ENCODE assay signal across 34 mouse cellular contexts in the genomic region with DNA sequence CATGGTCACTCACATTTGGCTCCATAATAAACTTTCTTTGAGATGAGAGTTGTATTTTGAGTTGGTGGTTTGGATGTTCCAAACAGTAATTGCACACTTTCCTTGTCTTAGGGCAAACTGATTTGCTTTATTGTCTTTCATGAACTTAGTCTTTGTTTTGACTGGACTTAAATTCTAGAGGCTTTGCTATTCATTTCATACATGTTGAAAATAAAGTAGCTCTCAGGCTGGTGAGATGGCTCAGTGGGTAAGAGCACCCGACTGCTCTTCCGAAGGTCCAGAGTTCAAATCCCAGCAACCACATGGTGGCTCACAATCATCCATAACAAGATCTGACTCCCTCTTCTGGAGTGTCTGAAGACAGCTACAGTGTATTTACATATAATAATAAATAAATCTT. TPM values are rescaled to one million over a fixed set of nuclear protein-coding genes. Genes with fewer than 3 reads are reported as not detected.
"Had no signal": no experiment of that assay in that cellular context is flagged by ENCODE, and none has a peak within 500 bp of the region (broad histone marks: within the 10 kb centered on the region; RNA-seq: fewer than 3 reads in every experiment).

No protein-coding gene starts in this region.

RNA-seq across cellular contexts. Expression of a gene that starts 27.6 kb away (rescaled TPM):
- total RNA-seq: left cerebral cortex, postnatal 10 days; left cerebral cortex, postnatal 14 days; left cerebral cortex, postnatal 25 days; left cerebral cortex, postnatal 36 days; left cerebral cortex, postnatal 4 days; liver, adult 2 months; megakaryocyte progenitor cell, adult 5-6 weeks; megakaryocyte, adult 5-6 weeks; megakaryocyte-erythroid progenitor cell, adult 5-6 weeks; midbrain, postnatal 0 days; monocyte, adult 5-6 weeks had no signal
- polyA plus RNA-seq: limb, embryonic 10.5 days; limb, embryonic 12.5 days; limb, embryonic 15.5 days; liver, adult 2 months; liver, embryonic 12.5 days; liver, embryonic 13.5 days; liver, embryonic 14.5 days; liver, embryonic 15.5 days; liver, embryonic 16.5 days; liver, postnatal 0 days; lung, adult 2 months; lung, embryonic 14.5 days; lung, embryonic 15.5 days; lung, embryonic 16.5 days; lung, postnatal 0 days; macrophage; midbrain, embryonic 10.5 days; midbrain, embryonic 11.5 days; midbrain, embryonic 12.5 days; midbrain, embryonic 13.5 days; midbrain, embryonic 14.5 days; midbrain, embryonic 15.5 days; midbrain, embryonic 16.5 days; midbrain, postnatal 0 days; neural tube, embryonic 12.5 days had no signal

RNA-seq across cellular contexts. Expression of a gene that starts 41.8 kb away (rescaled TPM):
- total RNA-seq: megakaryocyte progenitor cell, adult 5-6 weeks; megakaryocyte, adult 5-6 weeks; megakaryocyte-erythroid progenitor cell, adult 5-6 weeks; monocyte, adult 5-6 weeks had no signal
- polyA plus RNA-seq: liver, embryonic 13.5 days; macrophage had no signal

RNA-seq across cellular contexts. Expression of a gene that starts 49.6 kb away (rescaled TPM):
- total RNA-seq: megakaryocyte progenitor cell, adult 5-6 weeks; megakaryocyte-erythroid progenitor cell, adult 5-6 weeks had no signal
- polyA plus RNA-seq: macrophage had no signal
